Mouse (Mus musculus): ENCODE data around the gene Dgcr2.

The Dgcr2 gene

GRCm38 (mm10) chr16:17911052-17911595 lies 12.8 kb upstream of the Dgcr2 start, which contains the start of gene Ess2:
Ess2 (minus strand) TSS chr16:17911348.
- DNase-seq (ENCODE audit: low spot score in 2 of 2), result peak; percentile 92 to 94

GRCm38 (mm10) chr16:17896091-17896490 lies 2.3 kb downstream of the Dgcr2 start:
- DNase-seq (ENCODE audit: low spot score in 2 of 2), result no peak

DNA sequence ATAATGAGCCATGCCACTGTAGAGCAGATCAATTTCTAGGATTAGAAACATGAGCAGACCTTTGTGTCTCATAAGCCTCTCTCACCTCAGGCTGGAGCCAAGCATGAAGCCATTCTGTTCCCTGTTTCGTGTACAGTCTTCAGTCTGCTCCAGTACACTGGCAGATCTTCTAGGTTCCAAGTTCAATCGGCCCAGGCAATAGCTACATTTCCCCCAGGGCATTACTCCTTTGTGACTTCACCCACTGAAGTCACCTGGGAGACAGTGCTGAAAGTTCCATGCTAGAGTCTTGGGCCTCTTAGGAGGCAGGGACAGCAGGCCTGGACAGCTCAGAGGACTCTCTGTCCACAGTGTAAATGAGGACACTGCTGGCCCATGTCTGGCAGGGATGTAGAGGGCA lies 4.4 kb downstream of the Dgcr2 start, which contains the start of gene Tssk1:
Gene Tssk1 (plus strand): TSS at position 301 of the 400 bp plus-strand sequence.
- no peak for DNase-seq (ENCODE audit: low spot score in 2 of 2)

GRCm38 (mm10) chr16:17892606-17893005 lies 5.8 kb downstream of the Dgcr2 start:
- DNase-seq (ENCODE audit: low spot score in 2 of 2), result no peak

- DNase-seq (ENCODE audit: low spot score in 2 of 2), result peak; percentile 96 to 98
Observed at GRCm38 (mm10) chr16:17891567-17891959, 6.8 kb downstream of the Dgcr2 start, which contains the start of gene Gm20518. Gm20518 (minus strand) TSS chr16:17891671.

DNA sequence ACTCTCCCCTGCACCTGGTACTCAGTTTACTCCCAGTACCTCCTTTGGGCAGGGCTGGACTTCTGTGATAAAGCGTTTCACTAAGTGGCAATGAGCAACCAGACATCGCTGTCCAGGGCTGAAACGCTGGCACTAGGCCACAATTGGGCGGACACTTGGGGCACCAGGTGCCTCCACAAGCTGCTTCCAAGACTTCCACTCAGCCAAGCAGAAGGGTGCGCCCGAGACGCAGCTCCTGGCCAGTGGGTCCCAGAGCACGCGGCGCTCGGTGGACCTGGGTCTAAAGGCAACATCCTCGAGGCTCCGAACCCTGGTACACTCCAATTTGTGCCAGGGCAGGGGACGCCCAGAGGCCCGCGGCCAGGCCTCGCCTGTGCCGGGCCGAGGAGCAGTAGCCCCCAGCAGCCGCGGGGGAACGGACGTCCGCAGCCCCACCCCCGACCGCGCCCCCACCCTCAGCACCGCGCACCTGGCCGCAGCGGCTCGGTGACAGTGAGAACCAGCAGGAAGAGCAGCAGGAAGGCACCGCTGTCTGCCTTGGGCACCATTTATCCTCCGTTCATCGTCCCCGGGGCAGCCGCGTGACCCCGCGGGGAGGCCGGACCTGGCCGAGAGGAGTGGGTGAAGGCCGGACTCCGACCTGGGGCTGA lies 7.3 kb downstream of the Dgcr2 start:
- DNase-seq (ENCODE audit: low spot score in 2 of 2), result peak in 1 of 2 experiments; percentile 48

- no peak for DNase-seq (ENCODE audit: low spot score in 2 of 2)
Observed at GRCm38 (mm10) chr16:17890342-17890727, 8.0 kb downstream of the Dgcr2 start.

- DNase-seq (ENCODE audit: low spot score in 2 of 2), result no peak
Observed at GRCm38 (mm10) chr16:17889689-17890341, 8.5 kb downstream of the Dgcr2 start.

GRCm38 (mm10) chr16:17884116-17884515 lies 14.2 kb downstream of the Dgcr2 start:
- no peak for DNase-seq (ENCODE audit: low spot score in 2 of 2)

DNA sequence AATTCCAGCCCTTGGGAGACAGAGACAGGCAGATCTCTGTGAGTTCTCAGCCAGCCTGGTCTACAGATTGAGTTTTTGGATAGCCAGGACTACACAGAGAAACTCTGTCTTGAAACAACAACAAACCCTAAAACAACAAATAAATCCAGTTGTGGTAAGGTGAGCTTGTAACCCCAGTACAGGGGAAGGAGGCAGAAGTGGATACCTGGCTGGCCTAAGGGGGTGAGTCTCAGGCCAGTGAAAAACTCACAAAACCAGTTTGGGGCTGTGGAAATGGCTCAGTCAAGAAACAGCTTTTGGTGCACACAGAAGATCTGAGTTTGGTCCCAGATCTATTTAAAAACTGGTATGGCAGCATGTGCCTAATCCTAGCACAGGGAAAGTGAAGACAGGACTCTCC lies 16.2 kb downstream of the Dgcr2 start:
- no peak for DNase-seq (ENCODE audit: low spot score in 2 of 2)

DNA sequence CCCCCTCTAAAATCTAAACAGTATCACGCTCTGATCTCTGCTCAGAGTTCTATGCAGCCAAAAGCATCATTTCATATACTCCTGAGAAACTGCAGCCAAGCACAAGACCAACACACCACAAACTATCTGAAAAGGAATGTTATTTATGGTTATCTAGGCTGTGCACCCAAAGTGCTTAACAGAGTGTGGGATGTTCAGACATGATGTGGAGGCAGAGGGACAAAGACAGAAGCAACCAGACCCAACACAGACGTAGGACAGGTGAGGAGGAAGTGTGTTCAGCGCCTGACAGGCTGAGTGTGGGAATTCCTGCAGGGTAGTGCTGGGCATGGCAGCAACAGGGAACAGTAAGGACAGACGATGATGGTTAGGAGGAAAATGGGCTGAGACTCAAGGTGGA lies 18.8 kb downstream of the Dgcr2 start:
- peak in 1 of 2 experiments; percentile 39 for DNase-seq (ENCODE audit: low spot score in 2 of 2)

DNA sequence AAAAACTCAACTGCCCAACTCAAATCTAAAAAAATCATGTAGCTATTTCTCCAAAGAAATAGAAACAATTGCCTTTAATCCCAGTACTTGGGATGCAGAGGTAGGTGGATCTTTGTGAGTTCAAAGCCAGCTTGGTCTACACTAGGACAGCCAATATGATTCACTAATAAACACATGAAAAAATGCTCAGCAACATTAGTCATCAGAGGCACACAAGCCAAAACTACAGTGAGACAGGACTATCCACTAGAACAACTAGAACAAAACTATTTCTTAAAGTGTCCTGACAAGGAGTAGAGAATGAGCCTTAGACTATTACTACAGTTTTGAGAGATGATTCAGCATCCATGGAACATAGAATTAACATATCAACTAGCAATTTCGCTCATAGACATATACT lies 22.3 kb downstream of the Dgcr2 start:
- no peak for DNase-seq (ENCODE audit: low spot score in 2 of 2)

- DNase-seq (ENCODE audit: low spot score in 2 of 2), result no peak
Observed at GRCm38 (mm10) chr16:17875174-17875573, 23.2 kb downstream of the Dgcr2 start.

DNA sequence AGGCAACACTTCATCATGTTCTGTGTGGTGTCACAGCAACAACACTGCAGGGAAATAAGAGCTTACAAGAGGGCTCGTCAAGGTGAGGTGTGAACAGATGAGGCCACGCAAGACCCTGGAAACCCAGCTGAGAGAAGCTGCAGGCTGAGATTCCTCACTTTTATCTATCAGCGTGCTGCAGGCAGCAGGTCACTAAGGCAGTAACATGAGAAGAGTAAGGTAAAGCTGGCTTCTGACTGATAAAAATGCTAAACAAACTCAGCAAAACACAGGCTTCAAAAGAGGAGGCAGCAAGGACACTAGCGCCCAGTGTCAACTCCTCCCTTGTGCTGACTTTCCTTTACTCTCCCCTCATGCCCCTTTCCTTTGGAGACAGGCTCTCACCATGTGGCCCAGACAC lies 25.4 kb downstream of the Dgcr2 start:
- DNase-seq (ENCODE audit: low spot score in 2 of 2), result no peak

- no peak for DNase-seq (ENCODE audit: low spot score in 2 of 2)
Observed at GRCm38 (mm10) chr16:17871248-17871647, 27.1 kb downstream of the Dgcr2 start.

GRCm38 (mm10) chr16:17865770-17866169 lies 32.6 kb downstream of the Dgcr2 start:
- no peak for DNase-seq (ENCODE audit: low spot score in 2 of 2)

DNA sequence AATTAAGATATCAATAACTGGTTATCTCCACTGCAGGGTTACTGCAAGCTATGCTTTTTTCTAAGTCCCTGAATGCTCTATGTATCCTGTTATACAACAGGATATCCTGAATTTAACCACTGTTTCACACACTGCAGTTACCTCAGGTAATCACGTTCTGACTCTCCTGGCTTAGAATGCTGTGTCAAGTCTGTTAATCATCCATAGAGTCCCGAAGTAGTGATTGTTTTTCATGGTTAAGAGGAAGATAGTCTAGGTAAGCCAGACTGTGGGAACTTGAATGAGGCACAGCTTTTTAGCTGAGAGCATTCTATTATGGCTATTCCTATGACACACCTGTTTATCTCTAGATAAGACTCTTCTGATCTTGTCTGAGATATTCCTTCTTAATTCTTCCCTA lies 33.1 kb downstream of the Dgcr2 start:
- DNase-seq (ENCODE audit: low spot score in 2 of 2), result no peak

- DNase-seq (ENCODE audit: low spot score in 2 of 2), result no peak
Observed at GRCm38 (mm10) chr16:17858592-17858991, 39.8 kb downstream of the Dgcr2 start.

- no peak for DNase-seq (ENCODE audit: low spot score in 2 of 2)
Observed at GRCm38 (mm10) chr16:17857157-17857556, 41.2 kb downstream of the Dgcr2 start.

DNA sequence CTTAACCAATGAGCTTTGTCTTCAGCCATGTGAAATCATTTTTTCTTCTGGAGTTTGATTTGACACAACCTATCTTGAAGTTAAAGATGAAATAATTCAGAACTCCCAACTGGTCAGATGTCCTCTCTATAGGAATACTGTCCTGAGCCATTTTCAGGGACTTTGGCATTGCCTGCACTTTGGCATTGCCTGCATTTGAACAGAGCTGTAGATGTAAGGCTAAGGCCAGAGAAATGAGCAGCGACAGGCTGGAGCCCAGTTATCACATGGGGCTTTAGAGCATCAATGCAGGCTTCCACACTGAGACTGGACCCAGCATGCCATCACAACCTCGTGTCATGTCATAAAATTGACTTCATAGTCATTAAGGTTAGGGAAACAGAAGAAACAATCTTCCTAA lies 45.1 kb downstream of the Dgcr2 start:
- no peak for DNase-seq (ENCODE audit: low spot score in 2 of 2)

DNA sequence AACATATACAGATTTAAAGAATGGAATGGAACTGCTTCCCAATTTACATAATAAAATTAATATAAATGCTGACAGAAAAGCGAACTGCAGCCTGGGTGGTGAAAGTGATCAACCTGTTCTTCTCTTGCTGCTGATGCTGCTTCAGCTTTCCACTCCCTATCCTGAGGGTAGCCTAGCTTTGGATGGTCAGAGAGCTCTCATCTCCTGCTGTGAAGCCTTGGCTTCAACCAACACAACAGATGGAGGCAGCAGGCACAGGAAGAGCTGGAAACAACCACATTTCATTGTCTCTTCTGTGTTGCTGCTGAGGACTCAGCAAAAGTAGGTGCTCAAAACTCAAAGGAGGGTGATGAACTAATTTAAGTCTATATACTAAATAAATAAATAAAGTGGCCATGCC lies 46.5 kb downstream of the Dgcr2 start:
- DNase-seq (ENCODE audit: low spot score in 2 of 2), result no peak

DNA sequence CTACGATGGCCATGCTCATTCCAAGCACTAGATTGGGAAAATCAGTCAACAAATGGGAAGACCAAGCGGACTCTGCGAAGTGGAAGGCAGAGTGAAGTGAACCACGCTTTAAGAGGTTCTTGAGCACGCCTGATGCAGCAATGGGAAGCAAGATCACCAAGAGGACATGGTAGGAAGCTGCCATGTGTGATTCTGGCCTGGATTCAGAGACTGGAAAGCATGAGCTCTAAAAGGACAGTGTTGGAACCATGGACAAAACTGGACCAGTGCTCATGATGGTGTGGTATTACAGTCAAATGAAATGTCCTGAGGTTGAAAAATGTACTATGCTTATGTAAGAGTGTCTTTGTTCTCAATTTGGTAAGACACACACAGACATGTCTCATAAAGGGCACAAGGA lies 47.0 kb downstream of the Dgcr2 start:
- DNase-seq (ENCODE audit: low spot score in 2 of 2), result no peak

DNA sequence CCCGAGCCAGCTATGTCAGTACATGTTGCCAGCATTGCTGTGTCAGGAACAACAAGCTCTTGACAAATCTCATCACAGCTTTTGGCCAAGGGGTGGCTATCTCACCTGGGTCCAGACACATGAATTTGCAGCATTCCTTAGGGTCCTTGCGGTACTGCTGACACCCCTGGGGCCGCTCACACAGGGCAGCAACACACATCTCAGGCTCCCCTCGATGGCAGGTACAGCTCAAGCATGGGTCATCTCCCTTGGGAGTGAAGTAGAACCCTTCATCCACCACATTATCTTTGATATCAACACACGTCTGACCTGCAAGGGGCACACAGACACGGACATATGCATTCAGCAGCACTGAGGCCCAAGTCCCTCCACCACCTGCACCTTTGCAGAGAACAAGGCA lies 48.9 kb downstream of the Dgcr2 start:
- DNase-seq (ENCODE audit: low spot score in 2 of 2), result no peak

Data from left cerebral cortex, adult 9 months (tissue).